Mouse (Mus musculus) activated CD4-positive, CD25-positive, alpha-beta regulatory T cell (primary cell): Measurements from ENCODE around the gene Gm21094. TPM values are rescaled to one million over a fixed set of nuclear protein-coding genes. Genes with fewer than 3 reads are reported as not detected.

ENCODE experiments used
- polyA plus RNA-seq, 2 experiments: library from polyadenylated mRNA; unstranded; fragments of 100-300 nt; shearing (Covaris generic); gene quantifications; one replicate each; pipeline ENCODE4 v1.2.1; 2017

Gene Gm21094
- not detected for polyA plus RNA-seq

GRCm38 (mm10) chrY:32620343-32620742 is at the start of gene Gm21094:
TSS of gene Gm21094 (minus strand) at chrY:32620443.

